Mouse (Mus musculus) liver, embryonic 11.5 days (tissue): ENCODE data around the gene Nsl1. TPM values are rescaled to one million over a fixed set of nuclear protein-coding genes. Genes with fewer than 3 reads are reported as not detected.

Source experiments
- ATAC-seq: fragments of 200-750 bp; cut with Nextera tagmentation; replicated peaks from 2 replicates; pipeline ENCODE4 v1.8.0; 2017; ENCODE audit warnings: moderate number of reproducible peaks, mild to moderate bottlenecking, moderate TSS enrichment, moderate library complexity; ENCODE audit not compliant: low FRiP score
- DNase-seq: peaks from one replicate; pipeline ENCODE4 v3.0.0-alpha.2; 2017; ENCODE audit warnings: low spot score
- H3K27ac ChIP-seq: fragments of 300-500 bp; sonication (generic); 2 replicates; pipeline ENCODE4 v1.5.1; 2014; ENCODE audit warnings: mild to moderate bottlenecking, low read depth, low read length, control low read depth
- H3K27me3 ChIP-seq: fragments of 300-500 bp; sonication (generic); replicated peaks from 2 replicates; pipeline ENCODE4 v1.6.1; 2014; ENCODE audit warnings: low read length, mixed read lengths; ENCODE audit not compliant: control insufficient read depth, insufficient read depth
- H3K36me3 ChIP-seq: fragments of 300-500 bp; sonication (generic); 2 replicates; pipeline ENCODE4 v1.6.1; 2014; ENCODE audit warnings: mild to moderate bottlenecking, low read length, moderate library complexity, mixed read lengths; ENCODE audit not compliant: control insufficient read depth, insufficient read depth
- H3K4me1 ChIP-seq: fragments of 300-500 bp; sonication (generic); replicated peaks from 2 replicates; pipeline ENCODE4 v1.6.1; 2014; ENCODE audit warnings: low read length, mixed read lengths; ENCODE audit not compliant: control insufficient read depth, insufficient read depth
- H3K4me2 ChIP-seq: fragments of 300-500 bp; sonication (generic); 2 replicates; pipeline ENCODE4 v1.6.1; 2014; ENCODE audit warnings: mild to moderate bottlenecking, control low read depth, moderate library complexity
- H3K4me3 ChIP-seq: fragments of 300-500 bp; sonication (generic); 2 replicates; pipeline ENCODE4 v1.5.1; 2014; ENCODE audit warnings: low read depth, low read length, control low read depth
- H3K9ac ChIP-seq: fragments of 300-500 bp; sonication (generic); 2 replicates; pipeline ENCODE4 v1.6.1; 2014; ENCODE audit warnings: low read depth, low read length, control low read depth
- H3K9me3 ChIP-seq: fragments of 300-500 bp; sonication (generic); 2 replicates; pipeline ENCODE4 v1.6.1; 2016; ENCODE audit warnings: low read length, inconsistent platforms, mixed read lengths; ENCODE audit not compliant: control insufficient read depth
- WGBS: fragments of 180-500 bp; shearing (Covaris S2); extraction: QIAGEN DNeasy Blood & Tissue Kit; methylation state at CpG from one replicate; pipeline ENCODE4 v1.1.7; 2014; 5-methylcytosine and 5-hydroxymethylcytosine counted together
- polyA plus RNA-seq: library from polyadenylated mRNA; unstranded; fragments of >200 nt; fragmentation: Nextera tagmentation; extraction: Ambion mirVana; gene quantifications from 2 replicates; pipeline ENCODE4 v1.2.1, GENCODE M21; 2014

The Nsl1 gene
- polyA plus RNA-seq, 1 experiment from 2014 or later: 30.7 TPM

DNA sequence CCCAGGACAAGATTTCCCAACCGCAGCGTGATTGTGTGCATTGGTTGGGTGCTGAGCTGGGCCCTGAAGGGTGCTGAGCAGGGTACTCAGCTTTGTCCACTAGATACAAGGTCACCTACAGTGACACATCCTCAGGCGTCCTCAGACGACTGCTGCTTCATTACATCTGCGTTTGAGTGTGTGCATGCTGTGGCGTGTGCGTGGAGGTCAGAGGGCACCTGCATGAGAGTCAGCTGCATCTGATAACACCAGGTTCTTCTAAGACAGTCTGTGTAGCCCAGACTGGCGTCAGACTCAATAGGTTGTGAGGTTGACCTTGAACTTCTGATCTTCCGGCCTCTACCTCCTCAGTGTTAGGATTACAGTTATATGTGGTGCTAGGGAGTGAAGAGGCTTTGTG, 42.4 kb downstream of the Nsl1 start:
- WGBS: 76% methylated on average over 9 of the region's 9 CpGs
- H3K4me1 ChIP-seq: no peaks in the 10 kb centered on the region
- H3K27me3 ChIP-seq: peaks cover 8% of the 10 kb centered on the region
- DNase-seq: no peak
- no peaks in the 10 kb centered on the region for H3K36me3 ChIP-seq
- no peak overlapping the region for H3K4me3 ChIP-seq
- no peak for ATAC-seq
- H3K9ac ChIP-seq: no peak overlapping the region
- H3K27ac ChIP-seq: no peak overlapping the region
- no peak overlapping the region for H3K4me2 ChIP-seq
- H3K9me3 ChIP-seq: no peaks in the 10 kb centered on the region

DNA sequence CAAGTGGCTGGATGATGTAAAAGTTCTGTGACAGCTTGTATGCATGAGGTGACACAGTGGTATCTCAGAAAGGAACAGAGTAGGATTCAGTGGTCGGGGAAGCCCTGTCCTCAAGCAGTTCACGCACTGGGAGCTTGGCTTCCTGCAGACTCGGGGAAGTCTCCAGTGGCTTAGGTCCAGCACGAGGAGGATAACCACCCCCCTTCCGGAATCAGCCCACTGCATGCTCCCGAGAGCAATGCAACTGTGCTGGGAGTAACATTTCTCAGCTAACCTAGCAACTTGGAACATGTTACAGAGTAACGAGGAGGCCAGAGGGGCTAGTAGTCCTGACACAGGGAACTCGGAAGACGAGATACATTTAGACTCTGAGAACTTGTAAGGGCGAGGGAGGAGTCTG, 44.5 kb downstream of the Nsl1 start:
- DNase-seq: no peak

GRCm38 (mm10) chr1:191109907-191110306, 47.1 kb downstream of the Nsl1 start:
- Histone ChIP-seq H3K27me3 (peaks cover 3% of the 10 kb centered on the region), H3K4me3 (no peak overlapping the region), H3K4me1 (0 out of 2 replicates have a peak, but pooled peaks cover 6% of the 10 kb centered on the region), H3K4me2 (no peak overlapping the region), H3K36me3 (no peaks in the 10 kb centered on the region), H3K9me3 (no peaks in the 10 kb centered on the region), H3K27ac (no peak overlapping the region), H3K9ac (no peak overlapping the region)
- 86% methylated on average over 9 of the region's 9 CpGs for WGBS
- ATAC-seq (no peak), DNase-seq (no peak)

More for the DNA sequence above, 44.5 kb downstream of the Nsl1 start:
- Histone ChIP-seq H3K4me2 (no peak overlapping the region), H3K9ac (no peak overlapping the region), H3K27ac (no peak overlapping the region), H3K9me3 (no peaks in the 10 kb centered on the region), H3K4me3 (no peak overlapping the region), H3K4me1 (0 out of 2 replicates have a peak, but pooled peaks cover 6% of the 10 kb centered on the region), H3K36me3 (no peaks in the 10 kb centered on the region), H3K27me3 (peaks cover 3% of the 10 kb centered on the region)
- no peak for ATAC-seq
- WGBS: 53% methylated on average over 10 of the region's 10 CpGs

DNA sequence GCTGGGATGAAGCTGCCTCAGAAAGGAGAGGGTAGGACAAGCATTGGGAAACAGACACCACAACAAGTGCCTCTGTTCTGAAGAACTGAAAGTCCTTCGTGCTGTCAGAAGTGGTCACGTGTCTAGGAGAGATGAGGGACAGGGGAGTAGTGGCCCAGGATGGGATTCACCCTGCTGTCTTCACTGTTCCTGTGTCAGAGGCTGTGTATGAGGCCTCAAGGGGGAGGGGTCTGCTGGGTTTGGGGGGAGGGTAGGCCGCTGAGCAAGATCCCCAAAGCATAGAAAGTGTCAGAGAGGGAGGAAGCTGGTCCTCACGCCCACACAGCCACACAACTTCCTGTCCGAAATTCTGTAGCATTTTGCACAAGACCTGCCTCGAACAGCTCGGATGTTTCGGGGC, 48.3 kb downstream of the Nsl1 start:
- ATAC-seq (no peak), DNase-seq (no peak)
- Histone ChIP-seq H3K4me1 (peaks cover 6% of the 10 kb centered on the region; the same call in 1 of the 2 replicates), H3K4me2 (no peak overlapping the region), H3K27ac (peak overlapping the region; percentile 28; the same call in 1 of the 2 replicates), H3K4me3 (no peak overlapping the region), H3K9ac (no peak overlapping the region), H3K27me3 (peaks cover 3% of the 10 kb centered on the region), H3K9me3 (no peaks in the 10 kb centered on the region), H3K36me3 (no peaks in the 10 kb centered on the region)
- 27% methylated on average over 8 of the region's 8 CpGs for WGBS

DNA sequence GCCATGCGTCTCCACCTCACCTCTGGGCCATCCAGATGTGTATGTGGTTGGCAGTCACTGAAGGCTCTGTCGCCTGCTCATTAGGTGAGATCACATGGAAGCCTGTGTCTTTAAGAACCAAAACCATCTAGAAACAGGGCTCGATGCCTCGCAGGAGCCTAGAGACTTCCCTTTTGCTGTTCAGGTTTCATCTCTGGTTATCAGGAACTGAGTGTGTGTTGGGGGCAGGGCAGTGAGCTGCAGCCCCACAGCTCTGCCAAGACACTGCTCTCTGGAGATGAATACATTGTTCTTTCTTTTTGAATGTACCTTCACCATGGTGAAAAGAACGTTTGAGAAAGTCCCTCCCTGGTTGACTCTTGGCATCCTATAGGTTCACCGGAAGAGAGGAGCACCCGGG, 52.1 kb downstream of the Nsl1 start:
- Histone ChIP-seq H3K27ac (no peak overlapping the region), H3K4me2 (no peak overlapping the region)
- ATAC-seq: no peak

DNA sequence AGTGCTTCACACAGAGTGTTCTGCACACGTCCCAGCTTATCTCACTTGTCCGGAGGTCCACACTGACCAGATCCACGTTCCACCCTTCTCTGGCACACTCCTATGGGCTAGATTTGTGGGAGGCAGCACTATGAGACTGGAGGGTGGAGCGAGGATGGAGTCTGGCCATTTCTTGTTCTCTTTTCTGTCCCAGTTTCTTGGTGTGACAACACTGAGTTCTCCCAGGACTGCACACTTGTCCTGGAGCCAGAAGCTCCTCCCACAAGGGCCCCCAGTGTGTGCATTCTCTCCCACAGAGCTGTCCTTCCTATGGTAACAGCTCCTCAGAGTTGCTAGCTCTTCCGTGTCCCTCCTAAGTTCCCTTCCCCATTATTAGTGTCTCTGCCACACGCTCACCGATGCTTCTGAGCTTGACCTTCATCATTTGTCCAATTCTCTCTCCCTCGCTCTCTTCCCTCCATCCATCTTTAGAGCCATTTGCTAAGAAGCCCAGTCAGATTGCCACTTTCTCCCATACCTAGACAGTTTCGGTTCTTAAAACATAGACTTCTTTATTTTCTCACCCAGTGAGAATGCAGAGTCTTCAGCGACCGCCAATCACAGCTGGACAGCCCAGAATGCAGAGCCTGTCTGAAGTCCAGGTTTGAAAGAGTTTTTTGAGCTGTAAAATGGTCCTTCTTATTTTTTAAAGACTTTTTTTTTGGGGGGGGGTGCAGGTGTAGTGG, 52.9 kb downstream of the Nsl1 start:
- H3K4me1 ChIP-seq: peaks cover 11% of the 10 kb centered on the region; the same call in 1 of the 2 replicates
- H3K27me3 ChIP-seq: no peaks in the 10 kb centered on the region
- ATAC-seq (no peak), DNase-seq (no peak)
- no peak overlapping the region for H3K27ac ChIP-seq
- WGBS: 68% methylated on average over 11 of the region's 11 CpGs
- H3K4me2 ChIP-seq: no peak overlapping the region
- no peak overlapping the region for H3K4me3 ChIP-seq
- H3K36me3 ChIP-seq: no peaks in the 10 kb centered on the region
- no peaks in the 10 kb centered on the region for H3K9me3 ChIP-seq
- H3K9ac ChIP-seq: no peak overlapping the region

More for the DNA sequence above, 52.1 kb downstream of the Nsl1 start:
- H3K9ac ChIP-seq: no peak overlapping the region
- H3K4me3 ChIP-seq: no peak overlapping the region
- peaks cover 14% of the 10 kb centered on the region; the same call in 1 of the 2 replicates for H3K4me1 ChIP-seq
- no peak for DNase-seq
- no peaks in the 10 kb centered on the region for H3K27me3 ChIP-seq
- H3K36me3 ChIP-seq: no peaks in the 10 kb centered on the region
- H3K9me3 ChIP-seq: no peaks in the 10 kb centered on the region
- WGBS: 48% methylated on average over 7 of the region's 7 CpGs

- no peak for ATAC-seq
- no peaks in the 10 kb centered on the region for H3K9me3 ChIP-seq
- 63% methylated on average over 3 of the region's 3 CpGs for WGBS
- H3K4me3 ChIP-seq: no peak overlapping the region
- H3K4me1 ChIP-seq: peaks cover 11% of the 10 kb centered on the region; the same call in 1 of the 2 replicates
- H3K27ac ChIP-seq: no peak overlapping the region
- no peaks in the 10 kb centered on the region for H3K36me3 ChIP-seq
- DNase-seq: no peak
- no peak overlapping the region for H3K9ac ChIP-seq
- no peak overlapping the region for H3K4me2 ChIP-seq
- peaks cover 15% of the 10 kb centered on the region for H3K27me3 ChIP-seq
These were observed 59.9 kb downstream of the Nsl1 start for GRCm38 (mm10) chr1:191122744-191123143.

GRCm38 (mm10) chr1:191123696-191124095, 60.9 kb downstream of the Nsl1 start:
- no peak overlapping the region for H3K9ac ChIP-seq
- WGBS: 85% methylated on average over 2 of the region's 2 CpGs
- peaks cover 15% of the 10 kb centered on the region for H3K27me3 ChIP-seq
- ATAC-seq (no peak), DNase-seq (no peak)
- H3K4me1 ChIP-seq: peaks cover 9% of the 10 kb centered on the region; the same call in 1 of the 2 replicates
- no peak overlapping the region for H3K4me3 ChIP-seq
- H3K27ac ChIP-seq: no peak overlapping the region
- no peak overlapping the region for H3K4me2 ChIP-seq
- H3K36me3 ChIP-seq: no peaks in the 10 kb centered on the region
- H3K9me3 ChIP-seq: no peaks in the 10 kb centered on the region

DNA sequence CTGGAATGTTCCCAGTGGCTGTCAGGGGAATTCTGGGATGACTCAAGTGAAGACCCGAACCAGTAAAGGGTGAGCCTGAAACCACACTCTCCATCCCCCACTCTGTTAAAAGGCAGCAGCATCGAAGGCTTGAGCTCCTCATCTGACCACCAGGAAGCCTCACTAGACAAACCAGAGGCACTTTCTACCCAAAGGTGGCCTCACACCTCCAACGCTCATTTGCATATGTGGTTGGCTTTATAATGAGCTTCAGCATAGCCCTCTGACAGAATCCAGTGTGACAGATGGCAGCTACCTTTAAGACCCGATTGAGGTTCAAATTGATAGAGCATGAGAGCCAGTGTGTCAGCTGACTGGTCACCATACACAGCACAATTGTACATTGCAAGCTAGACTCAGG, 61.5 kb downstream of the Nsl1 start:
- 53% methylated on average over 4 of the region's 4 CpGs for WGBS
- ATAC-seq: no peak

More for the DNA sequence above, 61.5 kb downstream of the Nsl1 start:
- H3K4me2 ChIP-seq: no peak overlapping the region
- H3K9me3 ChIP-seq: peaks cover under 1% of the 10 kb centered on the region; the same call in 1 of the 2 replicates
- no peak for DNase-seq
- H3K27ac ChIP-seq: no peak overlapping the region
- H3K4me1 ChIP-seq: peaks cover 3% of the 10 kb centered on the region; the same call in 1 of the 2 replicates
- H3K9ac ChIP-seq: no peak overlapping the region
- H3K36me3 ChIP-seq: no peaks in the 10 kb centered on the region
- peaks cover 15% of the 10 kb centered on the region for H3K27me3 ChIP-seq
- no peak overlapping the region for H3K4me3 ChIP-seq
